In genomic region chr19:3922661-3923371, GRCm38 (mm10) we compare ENCODE assay signal across 12 mouse cellular contexts. TPM values are rescaled to one million over a fixed set of nuclear protein-coding genes. Genes with fewer than 3 reads are reported as not detected.
DNase-seq lines count a peak whose midpoint lies in the region; ATAC-seq and TF ChIP-seq lines count a peak whose summit lies in the region.
"Had no signal": no experiment of that assay in that cellular context is flagged by ENCODE, and none has a peak within 500 bp of the region (broad histone marks: within the 10 kb centered on the region; RNA-seq: fewer than 3 reads in every experiment).

No protein-coding gene starts in this region.

- DNase-seq in heart, adult 2 months: peak in 1 of 2 experiments; percentile 45
- no peak for DNase-seq in heart, postnatal 36 days
- DNase-seq in lung, postnatal 0 days (ENCODE audit: low spot score): no peak
- no peak for DNase-seq in lung, adult 2 months
- DNase-seq in left cerebral cortex, adult 2 months (ENCODE audit: extremely low spot score in 1 of 2, low spot score in 2 of 2): no peak
- no peak for DNase-seq in adrenal gland, postnatal 10 days

- no peaks in the 10 kb centered on the region for H3K79me2 ChIP-seq in heart, adult 2 months (replicated peaks; ENCODE audit: control insufficient read depth, insufficient read depth, low read length)

- WGBS in heart, adult 2 months: 47% methylated on average over 10 of the region's 10 CpGs
- WGBS in lung, postnatal 0 days: 43% methylated on average over 10 of the region's 10 CpGs
- WGBS in lung, adult 2 months: 40% methylated on average over 10 of the region's 10 CpGs
- WGBS in embryonic facial prominence, embryonic 15.5 days: 43% methylated on average over 10 of the region's 10 CpGs

- no peak overlapping the region for H3K4me3 ChIP-seq in heart, adult 2 months
- no peak overlapping the region for H3K4me3 ChIP-seq in lung, postnatal 0 days (ENCODE audit: low read depth, low read length)
- no peak overlapping the region for H3K4me3 ChIP-seq in lung, adult 2 months (replicated peaks; ENCODE audit: extremely low read depth, low read depth, low read length)
- H3K4me3 ChIP-seq in embryonic facial prominence, embryonic 15.5 days (replicated peaks): no peak overlapping the region
- no peak overlapping the region for H3K4me3 ChIP-seq in left cerebral cortex, adult 2 months
- H3K4me3 ChIP-seq: liver, embryonic 15.5 days; neural tube, embryonic 12.5 days had no signal

- H3K4me1 ChIP-seq in heart, adult 2 months (ENCODE audit: control insufficient read depth, insufficient read depth, low read length): peaks cover 19% of the 10 kb centered on the region
- peaks cover 17% of the 10 kb centered on the region; the same call in 1 of the 2 replicates for H3K4me1 ChIP-seq in lung, postnatal 0 days (ENCODE audit: insufficient read depth, low read depth, low read length)
- peaks cover 22% of the 10 kb centered on the region for H3K4me1 ChIP-seq in lung, adult 2 months (ENCODE audit: control insufficient read depth, insufficient read depth, low read length)
- peaks cover 13% of the 10 kb centered on the region for H3K4me1 ChIP-seq in embryonic facial prominence, embryonic 15.5 days
- H3K4me1 ChIP-seq: neural tube, embryonic 12.5 days had no signal

- no peak for TF ChIP-seq POLR2A in heart, adult 2 months (IDR thresholded peaks at IDR 0.05; ENCODE audit: insufficient read depth, low read depth, low read length)
- no peak for TF ChIP-seq POLR2A in lung, adult 2 months (IDR thresholded peaks at IDR 0.05; ENCODE audit: borderline replicate concordance, extremely low read depth, low read depth, low read length)

- no peak overlapping the region for H3K9ac ChIP-seq in heart, adult 2 months (ENCODE audit: low read depth, low read length)
- no peak overlapping the region for H3K9ac ChIP-seq in lung, postnatal 0 days (replicated peaks; ENCODE audit: low read depth)
- no peak overlapping the region for H3K9ac ChIP-seq in embryonic facial prominence, embryonic 15.5 days
- H3K9ac ChIP-seq: liver, embryonic 15.5 days; neural tube, embryonic 12.5 days had no signal

- intact Hi-C loops in heart, adult 2 months (cut with DNase I): no loop called here
- intact Hi-C loops in heart, postnatal 36 days (cut with DNase I): no loop called here
- intact Hi-C loops in left cerebral cortex, adult 2 months (cut with DNase I): no loop called here

- H3K27ac ChIP-seq in heart, adult 2 months: peak overlapping the region; percentile 70; the same call in 1 of the 2 replicates
- peak overlapping the region; percentile 66; the same call in 1 of the 2 replicates for H3K27ac ChIP-seq in lung, postnatal 0 days (ENCODE audit: low read length)
- H3K27ac ChIP-seq in embryonic facial prominence, embryonic 15.5 days (replicated peaks): peak overlapping the region; percentile 13; the same call in 1 of the 2 replicates
- H3K27ac ChIP-seq in left cerebral cortex, adult 2 months: no peak overlapping the region
- H3K27ac ChIP-seq: neural tube, embryonic 12.5 days had no signal

- no peak overlapping the region for H3K4me2 ChIP-seq in lung, postnatal 0 days (replicated peaks; ENCODE audit: low read depth, low read length)
- no peak overlapping the region for H3K4me2 ChIP-seq in embryonic facial prominence, embryonic 15.5 days (replicated peaks)
- H3K4me2 ChIP-seq: liver, embryonic 15.5 days; neural tube, embryonic 12.5 days had no signal

- H3K27me3 ChIP-seq in heart, adult 2 months (ENCODE audit: control insufficient read depth, insufficient read depth, low read length): no peaks in the 10 kb centered on the region
- H3K27me3 ChIP-seq in lung, postnatal 0 days (replicated peaks; ENCODE audit: insufficient read depth, low read length): no peaks in the 10 kb centered on the region
- H3K27me3 ChIP-seq in embryonic facial prominence, embryonic 15.5 days: no peaks in the 10 kb centered on the region
- H3K27me3 ChIP-seq: liver, embryonic 15.5 days; neural tube, embryonic 12.5 days had no signal

- no peaks in the 10 kb centered on the region for H3K9me3 ChIP-seq in lung, postnatal 0 days (ENCODE audit: low read length)
- no peaks in the 10 kb centered on the region for H3K9me3 ChIP-seq in embryonic facial prominence, embryonic 15.5 days (replicated peaks)
- H3K9me3 ChIP-seq: liver, embryonic 15.5 days; neural tube, embryonic 12.5 days had no signal

- TF ChIP-seq CTCF in heart, adult 2 months (IDR thresholded peaks at IDR 0.05): no peak
- no peak for TF ChIP-seq CTCF in lung, postnatal 0 days (IDR thresholded peaks at IDR 0.05)
- TF ChIP-seq CTCF in lung, adult 2 months (IDR thresholded peaks at IDR 0.05; ENCODE audit: insufficient read depth, low read length): no peak
- TF ChIP-seq CTCF in left cerebral cortex, adult 2 months (IDR thresholded peaks at IDR 0.05): no peak

- no peaks in the 10 kb centered on the region for H3K36me3 ChIP-seq in heart, adult 2 months (ENCODE audit: control insufficient read depth, insufficient read depth, low read length)
- H3K36me3 ChIP-seq in lung, postnatal 0 days (ENCODE audit: insufficient read depth, low read length): no peaks in the 10 kb centered on the region
- no peaks in the 10 kb centered on the region for H3K36me3 ChIP-seq in embryonic facial prominence, embryonic 15.5 days
- H3K36me3 ChIP-seq: liver, embryonic 15.5 days; neural tube, embryonic 12.5 days had no signal

- no peak for TF ChIP-seq EP300 in heart, adult 2 months (IDR thresholded peaks at IDR 0.05; ENCODE audit: insufficient read depth, low read depth, low read length)
- TF ChIP-seq EP300 in lung, postnatal 0 days (IDR thresholded peaks at IDR 0.05): no peak

- no peak for ATAC-seq in lung, postnatal 0 days
- ATAC-seq in embryonic facial prominence, embryonic 15.5 days (ENCODE audit: insufficient number of reproducible peaks, low FRiP score, low TSS enrichment, low read depth): no peak
- ATAC-seq in neutrophil, adult 5-6 weeks (ENCODE audit: extremely low read depth, insufficient number of reproducible peaks, low FRiP score, poor library complexity, severe bottlenecking): peak; percentile 32

RNA-seq across cellular contexts. Expression of gene Aldh3b1, which starts 6.8 kb away (rescaled TPM):
- 1 to 10 TPM; 1.6 to 1.7 TPM for total RNA-seq in heart, adult 2 months (2021)
- 3.1 and 4.8 TPM in 2 replicates for polyA plus RNA-seq in heart, adult 2 months (2012; rRNA removed)
- 1 to 10 TPM; 1.5 to 1.6 TPM for total RNA-seq in heart, postnatal 36 days (2021)
- polyA plus RNA-seq in lung, postnatal 0 days (2015; fragmentation: Nextera tagmentation; extraction: Ambion mirVana): 33.2 and 38.3 TPM in 2 replicates
- 71.9 and 85.0 TPM in 2 replicates for polyA plus RNA-seq in lung, adult 2 months (2012; rRNA removed)
- 4.8 and 4.9 TPM in 2 replicates for polyA plus RNA-seq in embryonic facial prominence, embryonic 15.5 days (2015; fragmentation: Nextera tagmentation; extraction: Ambion mirVana)
- 78.5 and 85.2 TPM in 2 replicates for total RNA-seq in neutrophil, adult 5-6 weeks (2017)
- total RNA-seq in left cerebral cortex, adult 2 months (2021): 1 to 10 TPM; 2.3 to 3.3 TPM
- total RNA-seq in adrenal gland, postnatal 10 days (2021): 10 to 100 TPM; 50.9 to 71.0 TPM

RNA-seq across cellular contexts. Expression of gene Ndufs8, which starts 10.2 kb away (rescaled TPM):
- 100 to 1,000 TPM; 438 to 511 TPM for total RNA-seq in heart, adult 2 months (2021)
- polyA plus RNA-seq in heart, adult 2 months (2012; rRNA removed): 761 and 809 TPM in 2 replicates
- 100 to 1,000 TPM; 508 to 532 TPM for total RNA-seq in heart, postnatal 36 days (2021)
- 203 and 225 TPM in 2 replicates for polyA plus RNA-seq in lung, postnatal 0 days (2015; fragmentation: Nextera tagmentation; extraction: Ambion mirVana)
- 157 and 189 TPM in 2 replicates for polyA plus RNA-seq in lung, adult 2 months (2012; rRNA removed)
- polyA plus RNA-seq in embryonic facial prominence, embryonic 15.5 days (2015; fragmentation: Nextera tagmentation; extraction: Ambion mirVana): 255 and 269 TPM in 2 replicates
- 34.7 and 40.1 TPM in 2 replicates for total RNA-seq in neutrophil, adult 5-6 weeks (2017)
- 100 to 1,000 TPM; 129 to 133 TPM for total RNA-seq in left cerebral cortex, adult 2 months (2021)
- 100 to 1,000 TPM; 409 to 436 TPM for total RNA-seq in adrenal gland, postnatal 10 days (2021)

RNA-seq across cellular contexts. Expression of gene Unc93b1, which starts 12.2 kb away (rescaled TPM):
- total RNA-seq in heart, adult 2 months (2021): 10 to 100 TPM; 17.5 to 18.3 TPM
- 38.1 and 45.5 TPM in 2 replicates for polyA plus RNA-seq in heart, adult 2 months (2012; rRNA removed)
- 10 to 100 TPM; 16.9 to 20.6 TPM for total RNA-seq in heart, postnatal 36 days (2021)
- polyA plus RNA-seq in lung, postnatal 0 days (2015; fragmentation: Nextera tagmentation; extraction: Ambion mirVana): 40.0 and 45.5 TPM in 2 replicates
- polyA plus RNA-seq in lung, adult 2 months (2012; rRNA removed): 169 and 180 TPM in 2 replicates
- 27.7 and 30.0 TPM in 2 replicates for polyA plus RNA-seq in embryonic facial prominence, embryonic 15.5 days (2015; fragmentation: Nextera tagmentation; extraction: Ambion mirVana)
- 628 and 632 TPM in 2 replicates for total RNA-seq in neutrophil, adult 5-6 weeks (2017)
- 10 to 100 TPM; 12.9 to 16.3 TPM for total RNA-seq in left cerebral cortex, adult 2 months (2021)
- total RNA-seq in adrenal gland, postnatal 10 days (2021): 10 to 100 TPM; 42.5 to 47.5 TPM

RNA-seq across cellular contexts. Expression of gene Tcirg1, which starts 15.9 kb away (rescaled TPM):
- 10 to 100 TPM in 1 of 2 experiments, 1 to 10 TPM in 1; 7.4 to 12.4 TPM for total RNA-seq in heart, adult 2 months (2021)
- 47.7 and 50.5 TPM in 2 replicates for polyA plus RNA-seq in heart, adult 2 months (2012; rRNA removed)
- 10 to 100 TPM in 1 of 2 experiments, 1 to 10 TPM in 1; 9.1 to 17.7 TPM for total RNA-seq in heart, postnatal 36 days (2021)
- polyA plus RNA-seq in lung, postnatal 0 days (2015; fragmentation: Nextera tagmentation; extraction: Ambion mirVana): 31.8 and 33.1 TPM in 2 replicates
- polyA plus RNA-seq in lung, adult 2 months (2012; rRNA removed): 157 and 164 TPM in 2 replicates
- 57.5 and 64.3 TPM in 2 replicates for polyA plus RNA-seq in embryonic facial prominence, embryonic 15.5 days (2015; fragmentation: Nextera tagmentation; extraction: Ambion mirVana)
- total RNA-seq in neutrophil, adult 5-6 weeks (2017): 158 and 167 TPM in 2 replicates
- 10 to 100 TPM; 14.9 to 20.1 TPM for total RNA-seq in left cerebral cortex, adult 2 months (2021)
- 10 to 100 TPM; 40.7 to 52.9 TPM for total RNA-seq in adrenal gland, postnatal 10 days (2021)

RNA-seq across cellular contexts. Expression of gene Aldh3b3, which starts 35.6 kb away (rescaled TPM):
- under 1 TPM; 0.39 to 0.61 TPM for total RNA-seq in heart, adult 2 months (2021)
- polyA plus RNA-seq in heart, adult 2 months (2012; rRNA removed): 2.8 and 5.4 TPM in 2 replicates
- under 1 TPM; 0.38 to 0.56 TPM for total RNA-seq in heart, postnatal 36 days (2021)
- polyA plus RNA-seq in lung, postnatal 0 days (2015; fragmentation: Nextera tagmentation; extraction: Ambion mirVana): 0.04 and 0.06 TPM in 2 replicates
- polyA plus RNA-seq in lung, adult 2 months (2012; rRNA removed): 0.08 and 0.21 TPM in 2 replicates
- polyA plus RNA-seq in embryonic facial prominence, embryonic 15.5 days (2015; fragmentation: Nextera tagmentation; extraction: Ambion mirVana): 2.8 and 3.2 TPM in 2 replicates
- not detected in 2 replicates for total RNA-seq in neutrophil, adult 5-6 weeks (2017)
- under 1 TPM in 1 of 2 experiments, not detected in 1; 0.11 TPM for total RNA-seq in left cerebral cortex, adult 2 months (2021)
- under 1 TPM; 0.63 to 0.76 TPM for total RNA-seq in adrenal gland, postnatal 10 days (2021)
- total RNA-seq: gastrocnemius, postnatal 36 days had no signal
- polyA plus RNA-seq: intestine, embryonic 14.5 days; neural tube, embryonic 12.5 days had no signal

Comparison
In these comparisons a context has a peak if more than half of its experiments do, and no peak if none do; other contexts are left out.
1. RNA of gene Aldh3b1, which starts 6.8 kb away (total RNA-seq): 78.5 to 85.2 TPM in neutrophil, adult 5-6 weeks and 50.9 to 71.0 TPM in adrenal gland, postnatal 10 days; 2.3 to 3.3 TPM in left cerebral cortex, adult 2 months, 1.6 to 1.7 TPM in heart, adult 2 months and 1.5 to 1.6 TPM in heart, postnatal 36 days; every median in the first group is over 10 times any median in the second.
2. RNA of gene Unc93b1, which starts 12.2 kb away (total RNA-seq): 628 to 632 TPM in neutrophil, adult 5-6 weeks; 42.5 to 47.5 TPM in adrenal gland, postnatal 10 days, 16.9 to 20.6 TPM in heart, postnatal 36 days, 17.5 to 18.3 TPM in heart, adult 2 months and 12.9 to 16.3 TPM in left cerebral cortex, adult 2 months; every median in the first group is over 10 times any median in the second.